Mouse (Mus musculus) liver, embryonic 14.5 days (tissue): ENCODE measurements around the gene Cblc.

Source experiments
- CTCF ChIP-seq: IDR thresholded peaks from 2 replicates; pipeline ENCODE4 v1.5.1; 2016; ENCODE audit warnings: antibody characterized with exemption, low read depth, control low read depth
- EP300 ChIP-seq: IDR thresholded peaks from 2 replicates; pipeline ENCODE4 v1.6.1; 2016; ENCODE audit warnings: antibody characterized with exemption, low read depth

GRCm38 (mm10) chr7:19778645-19779044 lies 18.0 kb downstream of the Cblc start:
- no peak for TF ChIP-seq CTCF
- TF ChIP-seq EP300: no peak
